Mouse (Mus musculus) cerebellum, postnatal 10 days (tissue): Measurements from ENCODE around the gene R3hdm1.
A peak's percentile ranks its signal among the peaks of the same experiment; 100 is the strongest.
"Not testable (repeated sequence)": the region's sequence is repeated elsewhere in the genome, so short reads cannot be mapped to it uniquely, and the experiment has no call there.

Experiments
- DNase-seq, 2 experiments: peaks; one replicate each; pipeline ENCODE4 v3.0.0; 2021; ENCODE audit warnings: mixed read lengths in 2 of 2

Gene R3hdm1

DNA sequence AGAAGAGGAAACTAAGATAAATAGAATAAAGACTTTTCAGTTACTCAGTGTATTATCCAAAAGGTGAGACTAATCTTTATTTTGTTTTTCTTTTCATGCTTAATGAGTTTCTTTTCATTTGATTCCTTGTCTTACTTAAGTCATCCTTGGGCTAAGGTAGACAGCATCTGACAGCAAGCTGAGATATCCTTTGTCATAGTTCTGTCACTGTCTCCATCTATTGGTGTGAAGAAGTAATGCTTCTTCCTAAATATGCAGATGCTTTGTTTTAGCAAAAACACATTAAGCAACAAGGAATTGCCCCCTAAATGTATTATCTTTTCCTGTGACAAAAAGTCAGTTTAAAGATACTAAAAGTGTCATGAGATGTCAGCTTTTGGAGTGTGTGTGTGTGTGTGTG, 37.9 kb downstream of the R3hdm1 start:
- DNase-seq, result peak in 1 of 2 experiments; percentile 38

GRCm38 (mm10) chr1:128141737-128142136, 38.6 kb downstream of the R3hdm1 start:
- no peak for DNase-seq

- no peak for DNase-seq
Observed at GRCm38 (mm10) chr1:128166956-128167355, 63.9 kb downstream of the R3hdm1 start.

GRCm38 (mm10) chr1:128170104-128170503, 67.0 kb downstream of the R3hdm1 start:
- no peak for DNase-seq

DNA sequence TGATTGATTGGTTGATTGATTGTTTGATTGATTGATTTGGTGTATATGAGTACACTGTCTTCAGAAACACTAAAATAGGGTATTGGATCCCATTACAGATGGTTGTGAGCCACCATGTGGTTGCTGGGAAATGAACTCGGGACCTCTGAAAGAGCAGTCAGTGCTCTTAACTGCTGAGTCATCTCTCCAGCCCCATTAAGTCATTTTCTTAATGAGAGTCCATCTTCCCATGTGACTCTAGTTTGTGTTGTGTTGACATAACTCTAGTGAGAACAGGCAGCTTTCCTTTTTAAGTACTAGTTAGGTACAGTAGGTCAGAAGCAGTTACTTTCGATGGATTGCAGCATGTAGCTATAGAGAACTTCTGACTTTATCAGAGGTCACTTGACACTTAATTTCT, 88.3 kb downstream of the R3hdm1 start:
- DNase-seq, result no peak

DNA sequence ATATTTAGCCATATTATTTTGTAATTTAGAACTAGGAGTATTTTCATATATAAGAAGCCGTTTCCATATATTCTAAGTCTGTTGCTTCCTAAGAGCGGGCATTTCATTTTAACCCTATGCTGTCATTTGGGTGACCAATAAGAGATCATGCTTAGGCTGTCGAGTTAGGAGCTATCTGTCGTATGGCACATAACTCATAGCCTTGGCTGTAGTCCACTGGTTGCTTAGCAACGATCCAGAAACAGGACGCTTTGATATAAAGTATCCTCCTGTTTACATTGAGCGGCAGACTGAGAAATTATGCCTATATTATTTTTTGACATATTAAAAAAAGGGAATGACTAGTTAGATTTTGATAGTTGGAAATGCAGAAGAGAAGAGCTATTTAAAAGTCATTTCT, 89.3 kb downstream of the R3hdm1 start:
- no peak for DNase-seq

- DNase-seq, result no peak
Observed at GRCm38 (mm10) chr1:128194011-128194410, 90.9 kb downstream of the R3hdm1 start.

DNA sequence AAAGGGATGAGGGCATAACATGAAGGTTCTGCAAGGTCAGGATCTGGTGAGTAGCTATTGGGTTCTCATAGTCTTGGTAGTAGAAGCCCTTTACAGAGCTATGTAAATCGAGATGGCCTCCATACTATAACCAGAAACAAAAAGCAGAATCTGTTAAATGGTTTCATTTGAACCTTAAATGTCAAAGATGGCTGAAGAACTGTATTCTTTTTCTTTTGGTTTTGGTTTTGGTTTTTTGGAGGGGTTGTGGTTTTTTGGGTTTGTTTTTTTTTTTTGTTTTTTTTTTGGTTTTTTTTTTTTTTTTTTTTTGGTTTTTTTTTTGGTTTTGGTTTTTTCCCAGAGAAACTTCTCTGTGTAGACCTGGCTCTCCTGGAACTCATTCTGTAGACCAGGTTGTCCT, 94.3 kb downstream of the R3hdm1 start:
- no peak for DNase-seq

- peak; percentile 42 to 51 for DNase-seq
Observed at GRCm38 (mm10) chr1:128213261-128213660, 110.2 kb downstream of the R3hdm1 start.

DNA sequence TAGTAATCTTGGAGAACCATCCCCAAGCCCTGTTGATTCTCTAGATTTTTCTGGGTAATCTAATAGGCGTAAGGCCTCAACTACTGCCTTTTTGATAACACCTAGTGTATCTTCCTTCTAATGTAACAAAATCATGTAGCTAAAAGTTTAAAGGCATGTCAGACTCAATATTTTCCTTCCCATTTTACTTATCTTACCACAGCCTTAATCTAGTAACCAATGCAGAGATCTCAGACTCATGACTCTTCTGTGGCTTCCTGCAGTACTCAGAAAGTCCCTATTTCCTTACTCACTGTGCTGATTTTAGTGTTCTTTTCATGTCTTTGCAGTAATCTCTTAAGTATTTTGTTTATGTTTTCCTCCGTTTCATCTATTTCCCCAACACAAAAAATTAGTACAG, 118.8 kb downstream of the R3hdm1 start:
- DNase-seq, result no peak

- peak; percentile 14 to 18 for DNase-seq
Observed at GRCm38 (mm10) chr1:128223304-128223703, 120.2 kb downstream of the R3hdm1 start.

GRCm38 (mm10) chr1:128235181-128235580, 132.1 kb downstream of the R3hdm1 start:
- no peak for DNase-seq

DNA sequence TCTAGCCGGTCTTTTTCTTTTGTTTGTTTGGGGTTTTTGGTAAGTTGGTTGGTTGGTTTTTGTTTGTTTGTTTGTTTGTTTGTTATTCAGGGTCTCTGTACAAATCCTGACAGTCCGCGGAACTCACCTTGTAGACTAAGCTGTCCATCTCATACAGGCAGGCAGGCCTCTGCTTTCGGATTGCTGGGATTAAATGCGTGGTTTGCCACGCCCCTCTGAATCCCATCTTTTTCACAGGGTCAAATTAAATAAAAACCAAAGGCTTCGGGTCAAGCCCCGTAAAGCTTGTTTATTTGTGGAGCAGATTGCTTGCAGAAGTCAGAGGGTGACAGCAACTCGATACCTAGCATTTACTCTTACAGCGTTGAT, 140.5 kb downstream of the R3hdm1 start, which contains the start of gene Ubxn4:
TSS of gene Ubxn4 (plus strand) at position 338 of the 369 bp plus-strand sequence.
- DNase-seq, result no peak

DNA sequence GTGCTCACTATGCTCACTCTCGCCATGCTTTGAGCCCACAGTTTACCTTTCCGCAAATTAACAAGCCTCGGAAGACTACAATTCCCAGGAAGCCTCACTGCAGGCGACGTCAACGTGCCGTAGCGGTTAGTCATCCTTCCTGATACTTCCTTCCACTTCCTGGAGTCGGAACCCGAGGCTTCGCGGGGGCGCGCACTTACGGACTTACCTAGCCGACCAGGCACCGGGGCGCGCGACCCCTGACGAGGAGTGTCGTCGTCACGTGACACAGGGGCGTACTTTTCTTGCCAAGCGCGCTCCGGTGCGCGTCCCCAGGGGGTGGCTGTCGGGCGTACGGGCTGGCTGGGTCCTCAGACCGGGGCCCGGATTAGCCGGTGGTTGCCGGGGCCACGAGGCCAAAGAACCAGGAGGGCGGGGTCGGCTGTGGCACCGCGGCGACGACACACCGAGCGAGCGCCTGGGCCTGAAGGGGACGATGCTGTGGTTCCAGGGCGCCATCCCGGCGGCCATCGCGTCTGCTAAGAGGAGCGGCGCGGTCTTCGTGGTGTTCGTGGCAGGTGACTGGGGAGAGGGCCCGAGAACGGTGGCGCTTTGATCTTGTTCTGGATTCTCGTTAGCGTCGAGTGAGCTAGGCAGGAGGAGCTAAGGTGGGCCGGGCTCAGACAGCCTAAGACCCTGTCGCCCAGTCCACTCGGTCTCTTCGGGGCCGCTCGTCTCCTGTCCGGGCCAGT, 141.1 kb downstream of the R3hdm1 start:
- peak; percentile 98 for DNase-seq

- DNase-seq, result peak; percentile 68 to 69
Observed at GRCm38 (mm10) chr1:128244727-128245355, 141.7 kb downstream of the R3hdm1 start.

DNA sequence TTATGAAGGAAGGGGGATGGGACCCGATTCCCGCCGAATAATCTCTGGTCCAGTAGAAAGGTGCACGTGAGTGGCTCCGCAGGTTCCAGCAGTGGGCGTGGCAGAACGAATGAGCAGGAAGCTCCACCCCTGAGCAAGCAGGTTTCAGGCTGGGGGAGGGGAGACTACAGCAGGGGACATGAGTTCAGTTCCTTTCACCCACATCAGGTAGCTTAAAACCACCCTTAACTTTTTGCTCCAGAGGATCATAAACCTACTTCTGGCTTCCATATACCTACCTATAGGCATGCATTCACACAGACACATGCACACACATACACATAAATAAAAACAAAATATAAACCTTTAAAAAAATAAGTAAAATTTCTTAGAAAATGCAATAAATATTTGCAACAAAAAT, 164.0 kb downstream of the R3hdm1 start:
- DNase-seq, result not testable (repeated sequence)

DNA sequence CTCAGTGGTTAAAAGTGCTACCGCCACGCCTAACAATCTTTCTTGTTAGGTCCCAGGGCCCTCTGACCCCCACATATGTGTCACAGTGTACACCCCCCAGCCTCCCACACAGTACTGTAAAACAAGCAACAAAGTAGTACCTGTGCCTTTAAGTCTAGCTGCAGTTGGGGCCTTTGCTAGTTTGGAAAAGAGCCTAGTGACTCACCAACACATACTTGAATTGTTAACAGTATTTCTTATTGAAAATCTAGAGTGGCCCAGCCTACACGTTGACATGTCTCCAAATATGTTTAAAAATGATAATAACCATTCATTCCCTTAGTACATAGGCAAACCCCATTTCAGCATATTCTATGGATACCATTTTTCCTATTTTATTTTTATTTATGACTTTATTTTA, 167.6 kb downstream of the R3hdm1 start:
- DNase-seq, result no peak

DNA sequence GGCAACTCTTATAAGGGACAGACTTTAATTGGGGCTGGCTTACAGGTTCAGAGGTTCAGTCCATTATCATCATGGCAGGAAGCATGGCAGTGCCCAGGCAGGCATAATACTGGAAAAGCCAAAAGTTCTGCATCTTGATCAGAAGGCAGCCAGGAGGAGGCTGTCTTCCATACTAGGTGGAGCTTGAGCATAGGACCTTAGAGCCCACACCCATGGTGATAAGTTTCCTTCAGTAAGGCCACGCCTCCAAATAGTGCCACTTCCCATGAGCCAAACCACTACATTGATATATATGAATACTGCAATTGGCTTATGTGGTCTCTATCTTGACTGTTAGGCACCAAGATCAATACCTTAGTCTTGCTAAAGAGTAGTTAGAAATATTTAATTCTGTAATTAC, 172.8 kb downstream of the R3hdm1 start:
- DNase-seq, result no peak

GRCm38 (mm10) chr1:128278563-128278962, 175.5 kb downstream of the R3hdm1 start:
- no peak for DNase-seq

GRCm38 (mm10) chr1:128281753-128282152, 178.7 kb downstream of the R3hdm1 start:
- no peak for DNase-seq

- no peak for DNase-seq
Observed at GRCm38 (mm10) chr1:128282924-128283323, 179.8 kb downstream of the R3hdm1 start.

- DNase-seq, result no peak
Observed at GRCm38 (mm10) chr1:128284157-128284690, 181.1 kb downstream of the R3hdm1 start.

GRCm38 (mm10) chr1:128285136-128285535, 182.0 kb downstream of the R3hdm1 start:
- DNase-seq, result peak; percentile 31 to 51
